Mouse (Mus musculus): ENCODE measurements at regions not wholly inside any gene's neighbourhood (a gene's known extent, or its start where the extent isn't known, plus 50 kb on each side); places are given as distances from the start of the nearest gene placed in this dataset.

DNA sequence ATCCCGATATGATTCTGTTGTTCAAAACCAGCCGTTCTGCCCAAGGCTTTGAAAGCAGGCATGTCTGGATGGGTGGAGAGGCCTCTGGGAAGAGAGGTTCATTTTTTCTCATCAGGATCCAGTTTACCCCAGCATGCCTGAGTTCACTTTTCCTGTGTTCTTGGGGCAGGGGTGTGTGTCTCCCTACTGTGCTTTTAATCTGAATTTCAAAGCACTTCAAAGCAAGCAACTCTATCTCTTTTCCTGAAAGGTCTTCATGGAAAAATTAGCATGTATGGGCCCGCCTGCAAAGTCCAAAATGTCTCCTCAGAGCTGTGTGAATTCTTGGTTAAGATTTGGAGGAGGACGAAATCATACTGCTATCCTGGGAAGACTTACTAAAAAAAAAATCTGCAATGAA is 187.2 kb downstream of the Ktn1 start:
- TF ChIP-seq ZNF384 (IDR thresholded peaks at IDR 0.05; ENCODE audit: low read depth, low read length) = no peak
- no peak for TF ChIP-seq MAFK (IDR thresholded peaks at IDR 0.05; ENCODE audit: insufficient read depth, low read depth, low read length)

All from ES-E14 (cell line).